Mouse (Mus musculus) mouse trophoblast stem cell (cell line): ENCODE measurements around the gene Hivep2.

ENCODE experiments used
- in situ Hi-C, 2 experiments: fragments of 300-500 bp; cut with MseI, MboI; formaldehyde crosslinking; loops; 2 replicates in 1 of 2; 3 replicates in 1 of 2; pipeline ENCODE4 v1.15.1; 2025

The Hivep2 gene

DNA sequence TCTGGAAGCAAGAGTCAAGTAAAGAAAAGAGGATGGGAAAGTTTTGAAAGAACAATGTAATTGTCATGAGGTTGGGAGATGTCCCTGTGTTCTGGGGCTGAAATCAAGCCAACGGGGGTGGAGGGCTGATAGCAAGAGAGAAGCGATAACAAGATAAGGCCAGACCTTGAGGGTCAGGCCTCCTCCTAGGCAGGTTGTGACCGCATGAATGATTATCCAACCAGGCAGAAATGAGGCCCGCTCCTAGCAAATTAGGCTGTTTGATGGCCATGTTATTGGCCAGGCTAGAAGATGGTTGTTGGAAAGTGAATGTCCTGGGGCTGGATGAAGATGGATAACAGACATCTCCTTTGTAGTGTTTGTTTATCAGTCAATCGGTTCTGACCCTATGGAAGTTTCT, 5.4 kb downstream of the Hivep2 start:
- in situ Hi-C loops, result no loop called here

DNA sequence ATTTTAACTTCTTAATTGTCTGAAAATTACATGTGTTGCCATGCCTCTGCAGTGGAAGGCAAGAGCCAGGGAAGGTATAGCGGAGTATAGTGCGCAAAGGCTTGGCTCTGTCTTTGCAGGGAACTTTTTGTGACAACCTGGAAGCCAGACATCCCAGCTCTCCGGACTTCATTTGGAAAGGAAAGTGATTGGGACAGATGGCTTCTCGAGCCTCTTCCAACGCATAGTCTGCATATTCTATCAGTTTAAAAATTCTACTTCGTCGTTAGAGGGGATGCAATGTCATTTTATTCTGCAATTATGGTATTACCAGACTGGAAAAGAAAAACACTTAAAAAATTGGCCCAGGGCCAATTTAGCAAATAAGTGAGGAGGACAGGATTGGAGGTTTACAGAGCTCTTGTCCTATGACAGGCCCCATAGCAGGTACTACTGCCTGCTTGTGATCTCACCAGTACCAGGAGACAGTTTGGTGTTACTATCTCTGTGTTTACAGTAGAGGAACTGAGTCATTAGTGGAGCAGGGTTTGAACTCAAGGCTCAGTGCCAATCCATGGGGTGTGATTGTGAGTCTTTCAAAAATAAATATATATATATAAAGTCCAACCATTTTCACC, 7.8 kb downstream of the Hivep2 start:
- in situ Hi-C loops, result no loop called here

DNA sequence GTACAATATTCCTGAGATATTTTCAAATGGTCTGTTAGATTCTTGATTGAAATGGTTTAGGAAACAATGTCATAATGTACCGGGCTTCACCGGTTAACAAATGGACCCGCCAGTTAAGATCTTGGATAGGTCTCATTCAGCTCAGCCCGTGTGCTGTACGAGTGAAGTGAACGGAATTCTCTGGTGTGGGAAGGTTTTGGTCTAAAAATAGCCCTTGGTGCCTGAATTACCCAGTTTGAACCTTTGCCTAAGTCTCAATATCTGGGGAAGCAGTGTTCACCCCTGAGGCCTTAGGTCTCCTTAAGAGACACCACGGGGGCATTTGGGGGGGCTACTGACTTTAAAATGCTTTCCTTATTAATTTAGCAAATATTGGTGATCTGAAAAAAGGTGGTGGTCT, 8.6 kb downstream of the Hivep2 start:
- in situ Hi-C loops, result no loop called here

DNA sequence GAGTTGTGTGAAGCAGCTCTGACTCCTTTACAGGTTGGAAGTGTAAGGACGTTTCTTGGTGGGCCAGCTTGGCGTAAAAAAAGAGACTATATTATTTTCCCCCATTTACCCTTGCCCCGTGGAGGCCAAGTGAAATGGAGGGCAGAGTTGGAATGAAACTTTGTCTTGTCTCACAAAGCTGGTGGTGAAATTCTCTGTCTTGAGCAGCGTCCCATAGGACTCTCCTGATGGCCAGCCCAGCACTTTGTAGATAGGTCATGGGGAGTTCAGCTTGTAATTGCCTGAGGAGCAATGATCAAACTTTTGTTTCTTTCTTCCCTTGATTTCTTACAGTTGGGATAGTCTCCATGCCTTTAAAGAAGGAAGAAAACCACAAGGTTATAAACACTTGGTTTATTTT, 10.0 kb downstream of the Hivep2 start:
- in situ Hi-C loops, result no loop called here

DNA sequence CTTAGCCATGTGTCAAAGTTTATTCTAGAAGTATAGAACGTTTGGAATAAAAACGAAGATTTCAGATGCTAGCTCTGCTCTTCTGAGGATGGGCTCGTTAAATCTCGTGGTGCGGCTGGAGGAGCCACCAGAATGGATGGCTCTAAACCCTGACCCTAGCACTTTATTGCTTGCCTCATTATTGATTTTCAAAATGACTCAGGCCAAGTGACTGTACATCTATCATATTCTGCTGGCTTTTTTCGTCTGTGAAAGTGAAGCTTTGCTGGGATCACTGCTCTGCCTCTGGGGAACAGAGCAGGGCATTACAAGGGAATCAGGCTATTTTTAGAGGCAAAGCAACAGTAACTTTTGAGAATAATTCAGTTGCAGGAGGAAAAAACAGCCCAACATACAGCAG, 10.4 kb downstream of the Hivep2 start:
- in situ Hi-C loops, result no loop called here

DNA sequence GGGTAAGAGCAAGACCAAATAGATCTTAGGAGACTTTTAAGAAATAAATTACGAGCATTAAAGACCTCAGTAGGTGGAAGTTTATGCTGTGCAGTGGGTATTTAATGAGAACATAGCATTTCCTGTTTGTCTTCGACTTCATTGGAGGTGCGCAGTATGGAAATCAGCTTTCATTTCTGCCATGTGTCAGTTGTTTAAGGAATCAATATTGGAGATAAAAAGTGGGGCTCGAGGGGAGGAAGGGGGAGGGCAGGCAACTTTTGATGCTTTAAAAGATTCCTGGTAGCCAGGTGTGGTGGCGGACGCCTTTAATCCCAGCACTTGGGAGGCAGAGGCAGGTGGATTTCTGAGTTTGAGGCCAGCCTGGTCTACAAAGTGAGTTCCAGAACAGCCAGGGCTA, 16.4 kb downstream of the Hivep2 start:
- in situ Hi-C loops, result no loop called here

DNA sequence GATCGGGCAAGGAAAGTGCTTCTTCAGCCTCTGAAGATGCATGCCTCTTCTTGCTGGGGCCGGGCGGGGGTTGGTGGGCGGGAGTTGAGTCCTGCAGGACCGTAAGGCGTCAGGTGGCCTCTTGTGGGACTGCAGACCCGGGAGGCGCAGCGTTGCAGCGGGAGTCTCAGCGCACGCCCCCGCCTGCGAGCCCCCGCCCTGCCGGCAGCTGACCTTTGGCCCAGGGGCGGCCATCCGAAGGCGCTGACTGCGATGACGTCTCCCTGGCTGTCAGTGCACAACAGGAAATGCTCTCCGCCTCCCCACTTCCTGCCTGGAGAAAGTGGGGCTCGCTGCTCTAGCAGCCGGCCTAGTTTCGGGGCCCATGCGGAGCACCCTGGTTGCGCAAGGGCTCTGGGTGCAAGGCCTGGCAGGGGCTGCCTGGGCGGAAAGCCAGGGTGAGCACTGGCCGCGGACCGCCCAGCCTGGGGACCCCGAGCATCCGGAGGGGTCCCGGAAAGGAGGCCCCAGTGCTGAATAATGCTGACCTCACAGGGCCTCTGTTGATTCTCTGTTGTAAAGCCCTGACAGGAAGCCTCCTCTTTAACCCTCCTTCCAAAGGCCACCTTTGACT, 17.0 kb downstream of the Hivep2 start:
- in situ Hi-C loops, result no loop called here

DNA sequence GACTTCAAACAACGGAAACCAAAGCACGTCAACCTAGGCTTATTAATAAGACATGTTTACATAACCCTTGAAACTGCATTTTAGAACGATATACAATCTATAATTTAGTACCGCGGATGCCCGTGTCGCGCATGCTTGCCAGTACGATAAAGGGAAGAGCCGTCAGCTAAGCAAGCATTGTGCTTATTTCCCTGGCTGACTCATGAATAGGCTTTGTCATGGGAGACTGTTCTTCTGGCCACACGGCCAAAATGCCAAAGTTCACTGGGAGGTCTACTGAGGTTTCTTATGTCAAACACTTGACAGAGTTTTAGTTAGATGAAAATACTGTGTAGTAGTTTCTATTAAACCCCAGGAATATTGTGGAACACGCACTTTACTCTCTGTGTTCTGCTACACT, 17.8 kb downstream of the Hivep2 start:
- in situ Hi-C loops, result no loop called here

DNA sequence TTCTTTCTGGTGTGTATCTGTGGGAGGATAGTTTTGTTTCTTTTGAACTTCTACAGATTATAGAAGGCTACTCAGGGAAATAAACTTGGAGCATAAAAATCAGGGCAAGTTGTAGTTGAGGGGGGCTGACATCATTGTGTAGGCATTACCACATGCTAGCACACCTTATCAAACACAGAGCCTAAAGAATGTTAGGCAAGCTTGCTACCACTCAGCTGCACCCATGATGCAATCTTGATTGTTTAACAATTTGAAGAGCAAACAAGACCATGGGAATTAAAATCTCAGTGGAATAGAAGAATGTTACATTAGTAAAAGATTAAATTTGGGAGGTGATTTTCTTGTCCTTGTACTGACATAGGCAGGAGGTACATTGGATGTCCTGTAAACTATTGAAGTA, 18.4 kb downstream of the Hivep2 start:
- in situ Hi-C loops, result no loop called here

DNA sequence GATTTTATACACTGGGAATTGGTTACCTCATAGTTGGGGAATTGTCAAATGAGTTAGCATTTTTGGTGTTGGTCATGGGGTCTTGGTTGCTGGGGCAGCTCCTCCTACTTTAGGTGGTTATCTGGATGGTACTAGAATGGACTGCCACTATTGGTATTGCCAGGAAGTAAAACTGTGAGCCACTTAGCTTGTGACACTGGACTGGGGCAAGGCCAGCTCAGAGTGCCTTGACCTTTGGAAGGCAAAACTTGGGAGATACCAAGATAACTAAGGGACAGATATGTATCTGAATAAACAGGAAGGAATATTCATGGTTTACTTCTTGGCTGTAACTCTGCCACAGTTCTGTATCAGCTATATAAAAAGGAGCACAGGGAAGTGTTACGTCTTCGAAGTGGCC, 20.7 kb downstream of the Hivep2 start:
- in situ Hi-C loops, result no loop called here

DNA sequence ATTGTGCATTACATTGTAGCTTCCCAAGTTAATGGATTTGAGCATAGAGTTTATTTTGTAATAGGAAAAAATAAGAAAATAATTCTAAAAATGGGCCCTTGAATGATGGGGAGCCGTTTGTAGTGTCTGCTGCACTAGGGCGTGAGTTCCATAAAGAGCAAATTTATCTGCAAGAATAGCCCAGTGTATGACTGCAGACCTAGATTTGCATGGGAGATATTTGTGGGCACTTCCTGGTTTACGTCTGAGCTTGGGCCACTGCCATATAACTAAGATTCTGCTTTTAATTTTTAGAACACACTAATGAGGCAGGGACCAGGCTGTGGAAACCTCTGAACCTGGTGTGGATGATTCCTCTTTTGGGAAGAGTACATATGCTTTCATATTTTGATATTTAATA, 21.5 kb downstream of the Hivep2 start:
- in situ Hi-C loops, result no loop called here

DNA sequence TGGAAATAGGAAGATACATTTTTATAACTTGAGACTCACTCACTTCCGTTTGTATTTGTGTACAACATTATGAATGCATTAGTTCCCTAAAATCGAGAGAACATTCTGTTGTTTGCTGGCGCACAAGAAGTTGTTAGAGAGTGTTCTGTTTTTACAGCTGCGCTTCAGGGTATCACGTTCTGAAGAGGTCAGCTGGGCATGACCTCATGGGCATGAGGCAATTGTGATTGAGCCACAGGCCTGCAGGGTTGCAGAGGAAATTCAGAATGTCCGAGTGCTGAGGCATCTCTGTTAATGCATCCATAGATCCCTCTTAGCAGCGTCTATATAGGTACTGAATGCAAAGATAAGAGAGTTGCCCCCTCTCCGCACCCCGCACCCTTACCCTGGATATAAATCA, 22.4 kb downstream of the Hivep2 start:
- in situ Hi-C loops, result no loop called here

DNA sequence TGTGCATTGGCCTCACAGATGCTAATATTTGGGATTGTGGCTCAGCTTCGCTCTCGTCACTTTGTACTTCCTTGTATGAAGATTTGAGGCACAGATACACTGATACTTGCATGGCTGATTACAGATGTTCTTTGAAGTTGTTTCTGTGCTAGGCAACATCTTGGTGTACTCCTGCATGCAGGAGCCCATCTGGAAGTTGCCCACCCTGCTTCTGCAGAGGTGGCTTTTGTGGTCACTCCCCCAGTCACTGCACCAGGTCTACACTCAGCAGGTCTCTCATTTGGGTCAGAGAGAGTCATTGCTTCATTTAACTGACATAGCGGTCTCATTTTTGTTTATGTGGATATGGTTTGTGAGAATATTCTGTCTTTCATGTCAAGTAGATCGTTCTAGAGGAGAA, 22.9 kb downstream of the Hivep2 start:
- in situ Hi-C loops, result no loop called here

DNA sequence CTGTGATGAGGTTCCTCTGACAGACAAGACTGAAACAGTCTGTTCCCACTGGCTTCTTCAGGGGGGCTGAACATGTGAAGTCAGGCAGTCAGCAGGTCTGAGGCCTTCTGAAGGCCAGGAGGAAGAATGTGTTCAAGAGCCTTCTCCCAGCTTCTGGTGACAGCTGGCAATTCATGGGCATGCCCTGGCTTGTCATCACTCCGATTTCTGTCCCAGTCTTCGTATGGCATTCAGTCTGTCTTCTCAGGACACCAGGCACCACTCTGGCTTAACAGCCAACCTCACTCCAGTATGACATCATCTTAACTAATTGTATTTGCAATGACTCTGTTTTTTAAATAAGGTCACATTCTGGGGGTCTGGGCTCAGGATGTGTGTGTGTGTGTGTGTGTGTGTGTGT, 25.0 kb downstream of the Hivep2 start:
- in situ Hi-C loops, result no loop called here

DNA sequence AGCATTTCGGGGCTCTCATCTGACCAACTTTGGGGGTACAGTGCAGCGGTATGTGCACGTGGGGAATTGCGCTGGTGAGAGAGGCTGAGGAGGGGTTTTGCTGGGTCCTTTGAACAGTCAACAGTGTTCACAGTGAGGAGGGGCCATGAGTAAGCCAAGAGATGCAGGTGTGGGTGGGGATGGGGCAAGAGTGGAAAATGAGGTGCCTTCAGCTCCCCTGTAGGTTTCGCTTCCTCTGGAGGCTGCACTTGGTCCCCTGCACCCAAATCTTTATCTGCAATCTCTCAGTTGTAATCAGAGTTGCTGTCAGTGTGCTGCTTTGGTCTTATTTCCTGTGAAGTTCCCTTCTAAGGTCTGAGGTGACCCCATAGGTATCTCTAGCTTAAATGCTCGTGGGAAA, 27.5 kb downstream of the Hivep2 start:
- in situ Hi-C loops, result no loop called here

DNA sequence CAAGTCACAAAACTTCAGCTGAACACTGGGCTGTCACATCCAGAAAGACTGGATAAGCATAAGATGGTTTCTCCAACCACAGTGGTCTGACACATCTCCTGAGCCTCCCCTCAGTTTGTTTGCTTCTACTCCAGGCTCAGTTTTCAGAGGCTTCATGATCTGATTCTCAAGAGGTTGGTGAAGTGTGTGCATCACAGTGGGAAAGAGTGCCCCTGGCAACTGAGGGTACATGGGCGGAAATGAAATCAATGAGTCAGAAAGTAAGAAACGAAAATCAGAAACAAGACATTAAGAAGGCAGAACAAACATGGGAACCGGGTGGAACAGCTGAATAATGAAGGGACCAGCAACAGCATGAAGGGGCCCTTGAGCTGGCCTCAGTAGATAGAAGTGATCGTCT, 31.5 kb downstream of the Hivep2 start:
- in situ Hi-C loops, result no loop called here

DNA sequence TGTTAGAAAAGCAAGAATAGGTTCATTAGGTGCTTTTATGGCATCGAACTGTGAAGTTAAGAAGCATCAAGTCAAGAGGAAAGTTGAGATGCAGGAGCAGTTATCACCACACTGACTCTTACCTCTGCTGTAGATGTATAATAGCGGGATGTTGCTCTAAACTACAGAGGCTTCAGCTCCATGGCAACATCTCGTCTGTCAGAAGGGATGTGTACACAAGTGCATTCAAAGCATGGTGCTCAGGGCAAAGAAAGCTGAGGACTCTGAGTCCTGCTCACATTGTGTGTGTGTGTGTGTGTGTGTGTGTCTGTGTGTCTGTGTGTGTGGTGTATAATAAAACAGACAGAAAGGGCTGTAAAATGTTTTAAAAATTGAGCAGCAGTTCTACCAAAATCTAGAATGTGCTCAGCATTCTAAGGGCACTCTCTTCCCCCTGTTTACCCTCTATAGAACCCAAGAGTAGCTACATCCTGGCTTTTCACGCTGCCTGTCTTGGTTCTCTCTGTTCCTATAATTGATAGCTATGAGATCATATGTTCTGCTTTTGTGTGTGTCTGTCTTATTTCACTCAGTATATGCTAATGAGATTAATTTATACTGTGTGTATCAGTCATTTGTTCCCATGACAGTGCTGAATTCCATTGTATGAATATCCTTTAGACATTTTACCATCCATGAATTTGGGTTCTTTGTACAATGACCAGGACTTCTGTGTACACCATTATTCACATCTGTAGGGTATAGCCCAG, 39.1 kb downstream of the Hivep2 start:
- in situ Hi-C loops, result no loop called here

DNA sequence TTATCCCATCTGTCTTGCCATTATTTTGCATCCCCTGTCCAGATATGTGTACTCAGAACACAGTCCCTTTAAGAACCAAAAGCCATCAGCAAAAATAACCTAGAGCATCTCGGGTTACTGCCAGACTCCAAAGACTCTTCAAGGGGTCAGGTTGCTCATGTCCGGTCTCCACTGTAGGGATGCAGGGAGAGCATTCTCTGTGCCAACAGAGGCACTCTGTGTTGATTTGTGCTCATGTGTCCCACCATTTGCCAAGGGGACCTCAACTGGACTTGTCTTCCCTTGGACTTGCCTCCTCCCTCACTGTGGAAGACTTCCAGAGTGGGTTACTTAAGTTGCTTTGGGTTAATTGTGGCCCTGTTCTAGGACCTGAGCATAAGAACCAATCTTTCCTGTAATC, 43.8 kb downstream of the Hivep2 start:
- in situ Hi-C loops, result no loop called here

DNA sequence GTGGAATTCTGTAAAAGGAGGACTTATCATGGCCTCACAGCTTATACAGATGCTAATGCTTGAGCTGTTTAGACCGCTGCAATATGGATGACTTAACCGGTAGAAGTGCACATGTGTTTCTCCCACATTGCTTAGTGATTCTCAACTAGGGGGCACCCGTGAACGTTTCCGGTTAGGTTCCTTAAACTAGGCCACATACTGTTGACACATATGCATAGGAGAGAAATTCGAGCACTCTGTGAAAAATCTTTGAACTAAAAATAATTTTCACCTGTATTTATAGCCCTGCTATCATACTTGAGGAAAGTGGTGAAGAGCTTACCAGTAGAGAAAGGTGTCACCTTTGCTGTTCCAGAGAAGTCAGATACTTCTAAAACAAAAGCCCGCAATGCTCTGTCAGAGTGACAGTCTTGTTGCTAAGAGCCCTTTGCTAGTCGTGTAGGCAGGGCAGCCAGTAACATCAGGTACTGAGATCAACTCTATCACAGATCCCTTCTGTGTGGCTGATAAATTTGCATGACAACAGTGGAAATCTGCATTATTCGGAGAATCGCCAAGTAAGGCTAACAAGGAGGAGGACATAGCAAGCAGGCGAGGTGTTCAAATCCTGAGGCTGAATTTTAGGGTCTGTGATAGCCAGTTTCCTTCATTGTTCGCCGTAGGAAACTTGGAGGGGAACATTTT, 50.6 kb downstream of the Hivep2 start:
- in situ Hi-C loops, result no loop called here

DNA sequence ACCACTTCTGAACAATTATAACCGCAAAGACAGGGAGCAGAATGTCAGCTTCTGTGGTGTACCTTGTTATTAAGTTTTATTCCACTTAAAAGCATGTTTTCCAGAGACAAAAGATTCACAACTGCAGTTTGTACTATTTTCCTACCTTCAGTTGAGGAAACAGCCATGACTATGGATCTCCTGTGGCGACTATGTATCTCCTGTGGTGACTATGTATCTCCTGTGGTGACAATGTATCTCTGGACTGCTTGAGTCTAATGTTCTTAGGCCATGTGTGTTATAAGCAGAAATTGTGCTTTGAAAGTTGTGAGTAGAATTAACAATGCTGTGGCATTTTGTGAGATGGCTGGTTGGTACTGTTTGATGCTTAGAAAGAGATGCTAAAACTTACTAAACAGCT, 51.5 kb downstream of the Hivep2 start:
- in situ Hi-C loops, result no loop called here

DNA sequence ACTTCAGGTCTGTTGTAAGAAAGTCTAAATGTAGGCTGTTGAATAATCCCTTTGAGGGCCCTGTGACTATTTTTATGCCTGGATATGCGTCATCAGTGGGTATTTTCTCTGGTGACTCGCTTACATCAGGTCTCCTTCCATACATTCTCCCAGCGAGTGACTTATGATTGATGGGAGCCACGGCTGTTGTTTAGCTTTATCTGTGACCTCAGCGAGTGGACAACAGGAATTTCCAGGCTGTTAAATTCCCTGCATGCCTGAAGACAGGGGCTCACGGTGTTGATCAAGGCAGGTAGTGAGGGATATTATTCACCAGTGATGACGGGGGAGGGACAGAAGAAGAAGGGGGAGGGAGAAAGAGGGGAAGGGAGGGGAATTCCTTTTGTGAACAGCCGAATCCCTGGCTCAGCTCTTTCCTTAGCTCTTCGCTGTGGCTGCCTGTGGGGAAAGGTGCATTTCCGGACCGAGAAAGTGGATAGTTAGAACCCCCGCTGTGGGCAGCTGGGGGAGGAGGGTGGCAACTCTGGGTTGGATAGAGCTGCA, 52.0 kb downstream of the Hivep2 start:
- in situ Hi-C loops, result no loop called here

DNA sequence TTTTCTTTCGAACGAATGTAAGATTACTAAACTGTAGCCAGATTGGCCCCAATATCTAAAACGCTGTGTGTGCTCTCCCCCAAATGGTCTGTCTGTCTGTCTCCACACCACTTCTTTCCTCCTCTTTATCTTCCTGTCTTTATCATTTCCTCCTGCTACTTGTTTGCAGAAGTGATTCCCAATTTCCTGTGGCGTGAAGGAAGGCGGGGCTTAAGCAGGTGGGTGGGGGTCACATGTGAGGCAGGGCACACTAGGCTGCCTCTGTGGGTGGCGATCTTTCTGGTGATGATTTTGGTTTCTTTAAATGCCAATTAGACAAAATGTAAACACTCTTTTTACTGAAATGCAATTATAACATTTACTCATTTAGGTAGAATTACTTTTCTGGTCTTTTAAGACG, 52.8 kb downstream of the Hivep2 start:
- in situ Hi-C loops, result no loop called here

DNA sequence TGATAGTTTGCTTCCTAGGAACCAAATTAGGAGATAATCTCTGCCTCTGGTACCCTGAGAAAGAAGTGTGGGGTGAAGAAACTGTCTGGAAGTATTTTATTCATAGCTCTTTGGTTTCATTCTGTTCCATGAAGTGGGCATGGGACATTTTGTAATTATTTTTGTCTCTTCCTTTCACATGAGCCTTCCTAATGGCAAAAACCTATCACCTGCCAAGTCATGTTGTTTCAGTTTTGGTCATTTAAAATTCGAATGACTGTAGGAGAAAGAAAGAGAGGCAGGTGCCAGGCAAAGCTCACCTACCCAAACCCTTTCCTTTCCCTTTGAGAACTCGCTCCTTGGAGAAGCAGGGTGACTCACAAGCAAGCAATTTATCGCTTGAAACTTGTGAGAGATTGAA, 53.3 kb downstream of the Hivep2 start:
- in situ Hi-C loops, result no loop called here
